Mouse (Mus musculus) fibroblast of lung, adult 2 months (primary cell): ENCODE measurements around the gene Nfix.

Source experiments
- DNase-seq: peaks from one replicate; pipeline ENCODE4 v3.0.0-alpha.2; 2011; ENCODE audit warnings: low read depth

The Nfix gene

GRCm38 (mm10) chr8:84715893-84716468, 84.2 kb downstream of the Nfix start:
- DNase-seq, result no peak

DNA sequence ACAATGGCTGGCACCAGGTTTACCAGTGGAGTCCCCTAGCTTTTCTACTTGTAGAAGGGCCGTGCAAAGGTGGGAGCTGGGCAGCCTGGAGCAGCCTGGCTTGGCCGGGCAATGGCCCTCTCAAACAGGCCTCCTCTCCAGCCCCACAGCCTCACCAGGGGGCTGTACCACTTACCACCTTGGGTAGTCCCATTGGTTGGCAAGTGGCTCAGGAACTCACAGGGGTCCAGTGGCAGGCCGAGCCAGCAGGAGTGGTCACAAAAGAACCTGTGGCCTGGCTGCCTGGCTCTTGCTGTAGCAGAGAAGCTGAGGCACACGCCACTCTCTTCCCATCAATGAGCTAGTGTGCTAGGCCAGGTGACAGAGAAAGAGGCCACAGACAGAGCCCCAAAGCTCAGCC, 86.0 kb downstream of the Nfix start:
- no peak for DNase-seq

GRCm38 (mm10) chr8:84713381-84713780, 86.8 kb downstream of the Nfix start:
- DNase-seq, result no peak

GRCm38 (mm10) chr8:84712759-84713120, 87.4 kb downstream of the Nfix start:
- no peak for DNase-seq

DNA sequence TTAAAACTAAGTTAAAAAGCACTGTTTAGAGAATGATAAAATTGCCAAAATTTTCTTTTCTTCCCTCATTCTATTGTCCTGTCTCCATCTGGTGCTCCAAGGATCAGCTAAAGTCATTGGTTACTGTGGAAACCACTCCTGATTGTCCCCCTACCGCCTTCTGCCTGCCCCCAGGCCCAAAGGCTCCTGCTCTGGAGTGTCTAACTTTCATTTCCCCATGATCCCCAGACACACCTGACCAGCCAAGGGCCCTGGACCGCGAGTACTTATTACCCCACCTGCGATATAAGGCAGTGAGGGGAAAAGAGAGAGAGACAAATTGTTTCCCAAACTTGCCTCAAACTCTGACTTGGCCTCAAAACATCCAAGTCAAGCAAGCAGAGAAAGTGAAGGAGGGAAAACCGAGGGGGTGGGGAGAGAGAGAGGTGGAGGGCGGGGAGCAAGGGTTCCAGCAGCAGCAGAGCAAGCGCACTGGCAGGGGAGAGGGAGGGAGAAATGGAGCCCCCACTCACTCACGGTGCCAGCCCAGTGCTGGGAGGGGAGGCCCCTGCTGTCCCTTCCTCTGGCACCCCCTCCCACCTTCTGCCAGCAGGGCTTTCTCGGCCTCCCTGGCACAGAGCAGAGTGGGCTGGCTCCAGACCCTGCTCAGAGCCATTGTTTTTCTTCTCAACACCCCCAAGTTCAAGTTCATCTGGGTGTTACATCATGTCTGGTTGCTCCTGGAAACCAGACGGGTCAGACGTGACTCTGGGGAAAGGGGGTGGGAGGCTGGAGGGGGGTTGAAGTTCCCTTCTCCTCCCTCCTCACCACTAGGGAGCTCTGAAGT, 88.0 kb downstream of the Nfix start:
- peak; percentile 97 for DNase-seq

- no peak for DNase-seq
Measured at GRCm38 (mm10) chr8:84711312-84711711, 88.8 kb downstream of the Nfix start.

DNA sequence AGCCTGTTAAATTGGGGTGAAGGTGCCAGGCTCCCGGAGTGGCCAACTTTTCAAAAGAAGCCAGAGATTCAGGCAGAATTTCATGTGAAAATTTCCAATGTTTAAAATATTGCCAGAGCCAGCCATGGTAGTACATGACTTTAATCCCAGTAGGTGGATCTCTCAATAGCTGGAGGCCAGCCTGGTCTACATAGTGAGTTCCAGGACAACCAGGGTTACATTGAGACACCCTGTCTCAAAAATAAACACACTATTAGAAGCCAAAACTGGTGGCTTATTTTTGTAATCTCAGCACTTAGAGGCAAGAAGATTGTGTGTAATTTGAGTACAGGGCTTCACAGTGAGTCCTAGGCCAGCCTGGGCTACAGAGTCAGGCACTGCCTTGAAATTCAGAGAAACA, 90.2 kb downstream of the Nfix start:
- DNase-seq, result no peak

- no peak for DNase-seq
Measured at GRCm38 (mm10) chr8:84708774-84709475, 91.2 kb downstream of the Nfix start.

DNA sequence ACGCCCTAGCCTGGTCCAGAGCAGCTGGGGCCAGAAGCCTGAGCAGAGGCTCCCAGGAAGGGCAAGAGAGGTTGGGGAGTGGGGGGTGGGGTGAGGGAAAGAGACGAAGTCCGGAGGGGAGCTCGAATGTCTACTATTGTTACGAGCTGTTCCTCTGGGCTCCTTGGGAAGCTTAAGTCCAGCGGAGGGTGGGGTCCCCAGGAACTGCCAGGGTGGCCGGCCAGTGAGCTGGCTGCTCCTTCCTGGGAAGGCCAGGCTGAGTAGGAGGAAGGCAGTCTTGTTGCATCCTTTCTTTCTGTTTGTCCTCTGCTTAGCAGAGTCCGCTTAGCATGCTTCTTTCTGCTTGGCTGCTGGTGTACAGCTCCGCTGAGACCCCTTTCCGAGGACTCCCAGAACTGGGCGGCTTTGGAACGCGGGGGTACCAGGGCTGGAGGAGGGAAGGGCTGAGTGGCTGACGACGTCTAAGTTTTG, 92.0 kb downstream of the Nfix start:
- no peak for DNase-seq

- no peak for DNase-seq
Measured at GRCm38 (mm10) chr8:84707267-84707883, 92.8 kb downstream of the Nfix start.

- DNase-seq, result no peak
Measured at GRCm38 (mm10) chr8:84706610-84707266, 93.4 kb downstream of the Nfix start.

- no peak for DNase-seq
Measured at GRCm38 (mm10) chr8:84705960-84706359, 94.2 kb downstream of the Nfix start.

DNA sequence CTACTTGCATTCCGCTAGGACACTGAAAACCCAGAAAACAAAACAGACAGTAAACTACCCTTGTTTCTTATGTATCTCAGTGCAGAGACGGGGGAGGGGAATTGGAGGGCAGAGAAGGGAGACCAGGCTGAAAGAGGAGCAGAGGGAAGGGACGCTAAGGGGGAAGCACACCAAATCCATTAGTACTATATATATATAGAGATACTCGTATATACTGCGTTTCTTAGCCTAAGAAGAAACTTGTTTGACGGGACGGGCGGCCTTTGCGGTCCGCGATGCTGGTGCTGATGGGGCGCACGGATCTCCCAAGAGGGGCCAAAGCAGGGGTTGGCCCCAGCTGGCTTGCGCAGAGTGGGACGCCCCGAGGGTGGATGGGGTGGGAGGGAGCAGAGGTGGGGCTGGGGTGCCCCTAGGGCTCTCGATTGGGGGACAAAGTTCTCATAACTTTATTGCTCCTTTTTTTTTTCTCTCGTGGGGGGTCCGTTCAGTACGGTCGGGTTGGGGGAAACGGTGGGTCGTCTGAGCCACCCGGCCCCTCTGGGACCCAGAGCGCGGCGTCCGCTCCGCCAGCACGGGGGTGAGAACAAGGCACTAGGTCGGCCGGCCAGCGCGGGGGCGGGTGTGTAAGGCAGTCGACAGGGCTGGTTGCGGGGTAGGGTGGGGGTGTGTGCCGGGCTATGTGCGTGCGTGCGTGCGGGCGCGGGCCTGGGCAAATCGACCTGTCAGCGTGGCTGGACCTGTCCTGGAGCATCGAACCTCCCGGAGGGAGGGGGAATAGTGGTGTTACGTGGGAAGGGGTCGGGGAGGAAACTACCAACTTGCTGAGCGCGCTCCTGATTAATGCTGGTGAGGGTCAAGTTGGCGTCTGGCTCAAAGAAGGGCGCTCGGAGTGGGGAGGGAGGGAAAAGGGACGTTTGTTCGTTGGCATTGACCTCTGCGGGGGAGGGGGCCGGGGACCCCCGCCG, 95.0 kb downstream of the Nfix start:
- DNase-seq, result no peak

DNA sequence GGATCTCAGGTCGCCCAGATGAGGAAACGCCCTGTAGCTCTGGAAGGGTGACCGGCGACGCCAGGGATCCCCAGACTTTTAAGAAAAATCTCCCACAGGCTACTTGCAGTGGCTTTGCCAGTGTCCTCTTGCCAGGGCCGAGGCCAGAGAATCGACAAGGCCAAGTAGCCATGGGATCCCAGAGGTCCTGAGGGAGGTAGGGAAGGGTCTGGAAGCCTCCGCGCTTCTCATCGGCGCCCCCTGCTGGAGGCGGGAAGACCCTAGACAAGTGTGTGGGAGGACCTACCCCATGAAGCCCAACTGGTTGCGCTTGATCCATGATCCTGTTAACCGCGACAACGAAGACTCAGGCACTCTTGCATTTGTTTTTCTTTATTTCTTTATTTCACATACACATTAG, 95.8 kb downstream of the Nfix start:
- no peak for DNase-seq

- DNase-seq, result no peak
Measured at GRCm38 (mm10) chr8:84703466-84704249, 96.5 kb downstream of the Nfix start.

- no peak for DNase-seq
Measured at GRCm38 (mm10) chr8:84702963-84703465, 97.1 kb downstream of the Nfix start.

DNA sequence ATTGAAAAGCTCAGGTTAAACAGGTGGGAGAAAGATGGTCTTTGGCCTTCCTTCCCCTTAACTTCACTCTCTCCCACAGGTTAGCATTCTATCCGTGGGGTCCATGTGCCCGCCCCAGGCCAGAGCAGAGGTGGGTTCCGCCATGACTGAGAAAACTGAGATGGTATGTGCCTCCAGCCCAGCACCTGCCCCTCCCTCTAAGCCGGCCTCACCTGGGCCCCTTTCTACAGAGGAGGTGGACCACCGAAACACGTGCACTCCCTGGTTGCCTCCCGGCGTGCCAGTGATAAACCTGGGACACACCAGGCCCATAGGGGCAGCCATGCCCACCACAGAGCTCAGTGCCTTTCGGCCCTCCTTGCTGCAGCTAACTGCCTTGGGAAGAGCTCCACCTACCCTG, 97.6 kb downstream of the Nfix start:
- DNase-seq, result no peak

- no peak for DNase-seq
Measured at GRCm38 (mm10) chr8:84700941-84701911, 98.9 kb downstream of the Nfix start, which contains the start of gene Lyl1. Gene Lyl1, plus strand, starts transcription at chr8:84701457.

DNA sequence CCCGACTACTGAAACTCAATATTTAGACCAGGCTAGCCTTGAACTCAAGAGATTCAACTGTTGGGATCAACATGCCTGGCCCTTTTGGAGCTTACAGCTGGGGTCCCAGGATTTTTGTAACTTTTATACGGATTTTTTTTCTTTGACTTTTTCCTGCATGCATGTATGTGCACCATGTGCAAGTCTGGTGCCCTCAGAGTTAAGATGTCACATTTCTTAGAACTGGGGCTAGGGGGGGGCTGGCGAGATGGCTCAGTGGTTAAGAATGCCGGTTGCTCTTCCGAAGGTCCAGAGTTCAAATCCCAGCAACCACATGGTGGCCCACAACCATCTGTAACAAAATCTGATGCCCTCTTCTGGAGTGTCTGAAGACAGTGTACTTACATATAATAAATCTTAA, 99.6 kb downstream of the Nfix start:
- DNase-seq, result no peak
